Mouse (Mus musculus) testis, postnatal 14 days (tissue): Measurements from ENCODE around the gene Spata17.

Experiments
- DNase-seq: peaks from one replicate; pipeline ENCODE4 v3.0.0; 2021; ENCODE audit warnings: low spot score

Gene Spata17

GRCm38 (mm10) chr1:187086027-187086426 lies 129.2 kb downstream of the Spata17 start:
- DNase-seq: no peak

- DNase-seq: no peak
Measured at GRCm38 (mm10) chr1:187077352-187077751, 137.9 kb downstream of the Spata17 start.

DNA sequence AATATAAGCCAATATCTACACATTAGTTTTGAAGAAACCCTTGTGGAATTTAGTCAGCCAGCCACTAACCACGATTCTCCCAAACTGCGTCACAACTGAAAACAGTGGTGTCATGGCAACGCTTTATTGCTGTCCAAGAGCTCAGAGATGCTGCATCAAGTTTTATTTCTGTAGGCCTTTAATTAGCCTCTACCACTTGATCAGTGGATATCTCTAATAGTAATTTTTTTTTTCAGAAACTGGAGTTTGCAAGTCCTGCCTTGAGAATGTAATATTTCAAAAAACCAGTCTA lies 138.3 kb downstream of the Spata17 start:
- no peak for DNase-seq

GRCm38 (mm10) chr1:187076198-187077042 lies 138.8 kb downstream of the Spata17 start:
- DNase-seq: no peak

DNA sequence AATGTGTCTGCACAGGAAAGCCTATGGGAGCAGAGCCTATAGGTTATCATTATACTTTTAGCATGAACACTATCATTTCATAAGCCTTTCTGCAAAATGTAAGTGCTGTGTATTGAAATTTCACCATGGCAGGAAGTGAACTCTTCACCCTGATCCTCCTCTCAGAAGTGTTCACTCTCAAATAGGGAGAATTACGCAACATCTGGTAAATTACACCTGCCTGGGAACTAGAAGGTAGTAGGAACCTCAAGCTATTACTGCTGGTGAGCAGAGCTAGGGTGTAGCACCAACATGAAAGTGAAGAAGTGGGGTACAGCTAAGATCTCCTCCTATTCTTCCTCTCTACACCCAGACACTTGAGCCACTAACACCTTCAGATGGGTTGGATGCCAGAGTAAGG lies 155.4 kb downstream of the Spata17 start:
- no peak for DNase-seq

- no peak for DNase-seq
Measured at GRCm38 (mm10) chr1:187054333-187054732, 160.9 kb downstream of the Spata17 start.

GRCm38 (mm10) chr1:187053862-187054261 lies 161.4 kb downstream of the Spata17 start:
- DNase-seq: no peak

DNA sequence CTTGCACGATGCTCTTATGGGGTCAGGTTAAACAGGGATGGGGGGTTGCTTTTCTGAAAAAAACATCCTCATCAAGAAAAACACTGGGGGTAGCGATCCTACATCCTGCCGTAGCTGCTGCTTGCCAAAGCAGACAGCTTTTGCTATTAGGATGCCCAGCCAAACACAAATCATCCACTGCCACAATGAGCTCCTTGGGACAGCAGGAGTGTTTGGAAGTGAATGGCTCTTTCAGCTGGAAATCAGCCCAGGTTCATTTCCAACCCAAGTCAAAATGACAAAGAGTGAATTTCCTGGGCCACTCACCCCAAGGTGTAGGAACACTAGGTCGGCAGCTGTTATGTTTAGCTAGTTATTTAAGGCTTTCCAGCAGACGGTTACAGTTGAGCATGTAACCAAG lies 162.7 kb downstream of the Spata17 start:
- no peak for DNase-seq

- no peak for DNase-seq
Measured at GRCm38 (mm10) chr1:187051296-187051695, 164.0 kb downstream of the Spata17 start.

GRCm38 (mm10) chr1:187048681-187049288 lies 166.5 kb downstream of the Spata17 start:
- no peak for DNase-seq

DNA sequence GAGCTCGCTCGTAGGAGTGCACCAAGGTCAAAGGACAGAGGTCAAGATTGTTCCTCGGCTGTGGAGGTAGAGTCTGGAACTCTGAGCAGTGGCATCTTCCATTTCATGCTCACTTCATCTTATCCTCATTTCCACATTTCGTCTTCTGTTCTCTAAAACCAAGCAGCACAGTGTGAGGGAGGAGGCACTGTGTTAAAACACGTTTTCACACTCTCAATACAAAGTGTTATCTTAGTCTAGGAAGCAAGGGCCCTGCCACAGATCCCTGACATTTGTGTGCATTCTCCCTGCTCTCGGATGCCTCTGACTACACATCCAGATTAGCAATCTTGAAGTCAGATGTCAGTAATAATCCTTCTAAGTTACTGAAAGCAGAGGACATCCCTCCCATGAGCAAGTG lies 170.5 kb downstream of the Spata17 start:
- no peak for DNase-seq

GRCm38 (mm10) chr1:187039801-187040200 lies 175.5 kb downstream of the Spata17 start:
- no peak for DNase-seq

DNA sequence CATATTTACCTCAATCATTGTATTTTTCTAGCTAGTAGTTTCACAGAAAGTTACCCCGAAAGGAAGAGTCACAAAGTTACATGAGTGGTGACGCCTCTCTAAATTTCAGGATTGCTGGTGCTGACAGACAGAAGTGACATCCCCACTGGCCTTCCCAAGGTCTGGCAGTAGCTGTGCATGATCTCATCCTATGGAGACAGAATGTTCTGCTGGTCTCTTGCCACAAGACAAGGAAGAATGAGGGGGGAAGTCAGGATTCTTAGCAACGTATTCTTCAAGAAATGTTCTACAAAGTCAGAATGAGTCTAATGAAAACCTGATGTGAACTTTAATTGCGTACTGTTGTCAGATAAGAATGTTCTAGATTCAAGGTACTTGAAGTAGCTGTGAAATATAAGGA lies 179.5 kb downstream of the Spata17 start:
- no peak for DNase-seq

- no peak for DNase-seq
Measured at GRCm38 (mm10) chr1:187031796-187032195, 183.5 kb downstream of the Spata17 start.

- DNase-seq: no peak
Measured at GRCm38 (mm10) chr1:187028841-187029240, 186.4 kb downstream of the Spata17 start.

DNA sequence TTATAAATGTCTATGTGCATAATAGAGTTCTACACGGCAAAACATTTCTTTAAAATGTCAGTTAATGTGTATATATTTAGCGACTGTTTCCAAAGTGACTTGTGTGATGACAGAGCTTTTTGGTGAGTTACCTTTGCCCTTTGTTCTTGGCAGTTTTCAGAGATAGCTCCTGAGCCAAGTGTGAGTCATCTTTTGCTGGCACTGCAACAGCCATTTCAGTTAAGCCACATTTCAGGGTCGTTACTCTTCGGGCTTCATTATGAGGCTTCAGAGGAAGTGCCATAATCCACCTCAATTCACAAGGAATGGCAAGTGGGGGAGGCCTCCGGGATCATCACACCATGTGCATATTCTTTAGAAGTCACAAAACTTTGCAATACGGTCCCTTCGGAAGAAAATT lies 195.3 kb downstream of the Spata17 start:
- DNase-seq: no peak

- no peak for DNase-seq
Measured at GRCm38 (mm10) chr1:187016116-187016515, 199.1 kb downstream of the Spata17 start.

DNA sequence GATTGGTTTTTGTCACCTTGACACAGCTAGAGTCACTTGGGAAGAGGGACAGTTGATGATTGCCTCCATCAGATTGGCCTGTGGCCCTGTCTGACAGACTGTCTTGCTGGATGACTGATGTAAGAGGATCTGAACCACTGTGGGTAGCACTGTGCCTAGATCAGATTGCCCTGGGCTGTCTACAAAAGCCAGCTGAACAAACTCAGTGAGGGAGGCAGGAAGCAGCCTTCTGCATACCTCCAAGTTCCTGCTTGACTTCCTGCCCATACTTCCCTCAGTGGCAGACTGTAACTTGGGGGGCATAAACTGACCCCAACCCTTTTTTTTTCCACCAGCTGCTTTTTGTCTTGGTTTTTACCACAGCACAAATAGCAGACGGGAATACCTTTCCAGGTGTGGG lies 199.6 kb downstream of the Spata17 start:
- no peak for DNase-seq

GRCm38 (mm10) chr1:187014141-187014540 lies 201.1 kb downstream of the Spata17 start:
- DNase-seq: no peak

- DNase-seq: no peak
Measured at GRCm38 (mm10) chr1:187011601-187012000, 203.7 kb downstream of the Spata17 start.

GRCm38 (mm10) chr1:187010071-187010470 lies 205.2 kb downstream of the Spata17 start:
- no peak for DNase-seq

DNA sequence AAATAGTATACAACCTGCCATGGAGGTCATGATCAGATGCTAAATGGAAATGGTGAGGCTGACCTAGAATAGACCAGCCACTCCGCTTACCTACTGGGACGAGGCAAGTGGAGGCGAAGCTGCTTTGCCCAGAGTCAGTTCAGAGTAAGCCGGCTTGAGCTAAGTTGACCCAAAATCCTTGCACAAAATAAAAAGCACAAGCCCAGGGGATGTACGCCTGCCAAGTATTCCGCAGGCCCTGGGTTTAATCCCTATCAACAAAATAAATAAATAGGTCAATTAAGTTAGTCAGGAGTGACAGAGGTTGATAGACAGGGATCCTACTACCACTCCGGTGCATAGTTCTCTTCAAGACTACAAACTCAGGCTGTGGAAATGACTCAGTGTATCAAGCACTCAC lies 207.0 kb downstream of the Spata17 start:
- DNase-seq: no peak

DNA sequence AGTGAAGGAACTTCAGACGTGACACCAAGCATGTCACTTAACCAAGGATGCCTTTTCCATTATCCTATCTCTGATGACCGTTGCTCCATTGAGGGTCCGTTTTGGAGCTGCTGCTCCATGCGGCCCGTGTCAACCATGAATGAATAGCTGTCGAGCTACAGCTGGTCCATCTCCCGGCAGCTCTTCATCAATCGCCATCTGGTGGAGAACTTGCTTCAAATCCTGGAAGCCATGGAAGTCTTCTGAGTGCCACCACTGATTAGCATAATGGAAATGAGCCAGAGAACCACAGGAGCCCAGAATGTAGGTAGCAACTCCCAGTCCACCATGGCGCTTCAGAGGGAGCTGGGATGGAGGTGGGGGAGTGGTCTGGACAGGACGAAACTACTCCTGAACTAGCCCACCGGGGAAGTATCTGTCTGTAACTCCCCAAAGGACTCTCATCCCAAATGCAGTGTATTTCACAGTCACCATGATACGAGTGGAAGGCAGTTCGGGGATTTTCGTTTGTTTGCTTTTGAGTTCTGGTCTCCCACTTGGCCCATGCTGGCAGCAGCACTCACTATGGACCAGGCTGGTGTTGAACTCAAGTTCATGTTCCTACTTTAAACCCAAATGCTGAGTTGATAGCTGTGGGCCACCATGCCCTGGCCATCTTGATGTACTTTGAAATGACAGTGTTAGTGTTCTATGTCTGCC lies 208.9 kb downstream of the Spata17 start:
- no peak for DNase-seq
